Mouse (Mus musculus): Measurements from ENCODE around the gene Trim67. TPM values are rescaled to one million over a fixed set of nuclear protein-coding genes. Genes with fewer than 3 reads are reported as not detected.
A peak's percentile ranks its signal among the peaks of the same experiment; 100 is the strongest.

Gene Trim67
- 10 to 100 TPM; 49.8 to 53.1 TPM for total RNA-seq (2021)
- long read RNA-seq, partial matches to known transcripts: 0 of 11 reads
- long read RNA-seq, other reads (novel, unspliced or antisense): 11 of 11 reads

GRCm38 (mm10) chr8:124792708-124793107 is at the start of gene Trim67:
Trim67 (plus strand) TSS chr8:124793092.
- peak; percentile 82 to 84 for DNase-seq (ENCODE audit: low spot score in 2 of 2)

- no peak for DNase-seq (ENCODE audit: low spot score in 2 of 2)
Measured at GRCm38 (mm10) chr8:124746661-124747060, 46.2 kb upstream of the Trim67 start.

GRCm38 (mm10) chr8:124751191-124751590 is 41.7 kb upstream of the Trim67 start:
- DNase-seq (ENCODE audit: low spot score in 2 of 2): no peak

- DNase-seq (ENCODE audit: low spot score in 2 of 2): no peak
Measured at GRCm38 (mm10) chr8:124751709-124752173, 41.2 kb upstream of the Trim67 start, which contains the start of gene Fam89a. Fam89a (minus strand) TSS chr8:124751832.

- DNase-seq (ENCODE audit: low spot score in 2 of 2): no peak
Measured at GRCm38 (mm10) chr8:124752325-124752862, 40.5 kb upstream of the Trim67 start.

GRCm38 (mm10) chr8:124754101-124754791 is 38.6 kb upstream of the Trim67 start:
- DNase-seq (ENCODE audit: low spot score in 2 of 2): peak; percentile 23 to 37

GRCm38 (mm10) chr8:124754792-124755190 is 38.1 kb upstream of the Trim67 start:
- no peak for DNase-seq (ENCODE audit: low spot score in 2 of 2)

- DNase-seq (ENCODE audit: low spot score in 2 of 2): no peak
Measured at GRCm38 (mm10) chr8:124755481-124755880, 37.4 kb upstream of the Trim67 start.

GRCm38 (mm10) chr8:124756153-124756552 is 36.7 kb upstream of the Trim67 start:
- DNase-seq (ENCODE audit: low spot score in 2 of 2): no peak

- no peak for DNase-seq (ENCODE audit: low spot score in 2 of 2)
Measured at GRCm38 (mm10) chr8:124756601-124757000, 36.3 kb upstream of the Trim67 start.

GRCm38 (mm10) chr8:124758544-124758943 is 34.3 kb upstream of the Trim67 start:
- DNase-seq (ENCODE audit: low spot score in 2 of 2): peak; percentile 48 to 53

- DNase-seq (ENCODE audit: low spot score in 2 of 2): no peak
Measured at GRCm38 (mm10) chr8:124763061-124763460, 29.8 kb upstream of the Trim67 start.

- DNase-seq (ENCODE audit: low spot score in 2 of 2): peak; percentile 55 to 56
Measured at GRCm38 (mm10) chr8:124772389-124772788, 20.5 kb upstream of the Trim67 start.

GRCm38 (mm10) chr8:124775695-124776094 is 17.2 kb upstream of the Trim67 start:
- peak; percentile 77 to 83 for DNase-seq (ENCODE audit: low spot score in 2 of 2)

GRCm38 (mm10) chr8:124780236-124780635 is 12.7 kb upstream of the Trim67 start:
- no peak for DNase-seq (ENCODE audit: low spot score in 2 of 2)

GRCm38 (mm10) chr8:124782431-124782830 is 10.5 kb upstream of the Trim67 start:
- DNase-seq (ENCODE audit: low spot score in 2 of 2): no peak

GRCm38 (mm10) chr8:124783228-124783627 is 9.7 kb upstream of the Trim67 start:
- no peak for DNase-seq (ENCODE audit: low spot score in 2 of 2)

GRCm38 (mm10) chr8:124784613-124785012 is 8.3 kb upstream of the Trim67 start:
- no peak for DNase-seq (ENCODE audit: low spot score in 2 of 2)

GRCm38 (mm10) chr8:124790676-124791075 is 2.2 kb upstream of the Trim67 start:
- DNase-seq (ENCODE audit: low spot score in 2 of 2): no peak

GRCm38 (mm10) chr8:124791751-124792150 is 1.1 kb upstream of the Trim67 start:
- DNase-seq (ENCODE audit: low spot score in 2 of 2): no peak

GRCm38 (mm10) chr8:124792186-124792585 is 706 bp upstream of the Trim67 start:
- DNase-seq (ENCODE audit: low spot score in 2 of 2): peak; percentile 66 to 70

- DNase-seq (ENCODE audit: low spot score in 2 of 2): peak; percentile 87 to 93
Measured at GRCm38 (mm10) chr8:124793172-124793651, 320 bp downstream of the Trim67 start.

Data from layer of hippocampus, postnatal 10 days (tissue).